Mouse (Mus musculus): ENCODE results near the gene Cdkn2d.
"Not testable (repeated sequence)": the region's sequence is repeated elsewhere in the genome, so short reads cannot be mapped to it uniquely, and the experiment has no call there.

The Cdkn2d gene

DNA sequence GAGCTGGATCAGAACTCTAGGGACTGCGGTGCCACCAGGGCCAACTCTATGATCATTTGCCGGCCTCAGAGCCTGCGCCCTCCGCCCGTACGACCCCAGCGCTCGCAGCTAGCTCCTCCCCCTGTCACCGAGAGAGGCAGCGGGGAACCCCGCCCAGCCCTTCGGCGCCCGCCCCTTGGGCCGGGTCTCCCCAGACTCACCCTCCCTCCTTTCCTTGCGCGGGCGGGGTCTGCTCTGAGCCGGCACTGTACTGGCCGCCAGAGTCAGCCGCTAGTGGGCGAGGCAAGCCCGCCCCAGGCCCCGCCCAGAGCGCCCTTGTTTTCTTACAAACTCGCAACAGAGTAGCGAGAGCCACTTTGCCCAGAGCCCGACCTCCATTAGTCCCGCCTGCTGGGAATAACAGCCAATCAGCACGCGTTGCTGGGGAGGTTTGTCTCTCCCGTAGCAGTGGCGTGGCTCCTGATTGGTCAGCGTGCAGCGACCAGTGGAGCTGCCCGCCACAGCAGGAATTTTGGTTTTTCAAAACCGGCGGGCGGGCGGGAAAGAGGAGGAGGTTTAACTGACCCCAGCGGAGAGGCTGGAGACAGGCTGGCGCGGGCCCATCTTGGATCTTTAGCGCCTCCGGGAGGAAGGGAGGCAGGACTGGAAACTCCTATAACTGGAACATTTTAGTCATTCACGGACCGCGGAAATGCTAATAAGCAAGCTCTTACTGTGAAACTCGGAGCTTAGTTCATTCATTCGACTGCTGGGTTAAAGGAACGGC is at the start of gene Cdkn2d:
Gene Cdkn2d, minus strand, starts transcription at position 386 of the 766 bp plus-strand sequence.
- in situ Hi-C loops (cut with MseI, MboI) = no loop called here

DNA sequence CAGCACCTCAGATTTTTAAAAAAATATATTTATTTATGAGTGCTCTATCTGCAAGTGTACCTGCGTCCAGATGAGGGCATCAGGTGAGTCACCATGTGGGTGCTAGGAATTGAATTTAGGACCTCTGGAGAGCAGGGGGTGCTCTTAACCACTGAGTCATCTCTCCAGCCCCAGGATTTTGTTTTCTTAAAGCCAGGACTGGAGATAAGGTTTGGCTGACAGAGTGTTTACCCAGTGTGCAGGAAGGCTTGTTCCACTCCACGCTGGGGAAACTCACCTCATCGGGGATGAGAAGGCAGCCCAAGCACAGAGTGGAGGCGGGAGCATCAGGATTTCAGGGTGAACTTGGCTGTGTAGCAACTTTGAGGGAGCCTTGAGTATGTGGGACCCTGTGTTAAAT is 49.2 kb upstream of the Cdkn2d start:
- in situ Hi-C loops (cut with MseI, MboI) = no loop called here

DNA sequence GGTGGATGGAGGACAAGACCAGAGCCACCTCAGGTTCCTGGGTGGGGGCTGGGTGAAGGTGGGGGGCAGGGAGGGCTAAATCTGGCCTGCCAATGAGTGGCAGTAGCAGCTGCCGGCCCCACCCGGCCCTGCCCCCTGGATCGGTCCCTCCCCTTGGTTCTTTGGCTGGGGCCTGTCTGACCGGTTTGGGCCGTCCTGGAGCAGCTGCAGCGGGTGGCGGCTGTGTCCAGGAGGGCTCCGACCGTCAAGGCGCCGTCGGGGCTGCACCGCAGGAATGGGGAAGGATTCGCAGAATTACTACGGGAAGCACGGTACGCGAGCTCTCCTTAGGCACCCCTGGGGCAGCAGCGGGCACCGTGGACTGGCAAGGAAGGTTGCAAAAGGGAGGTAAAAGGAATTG is 46.4 kb upstream of the Cdkn2d start:
- in situ Hi-C loops (cut with MseI, MboI) = no loop called here

GRCm38 (mm10) chr9:21336491-21336890 is 45.3 kb upstream of the Cdkn2d start:
- in situ Hi-C loops (cut with MseI, MboI) = no loop called here

DNA sequence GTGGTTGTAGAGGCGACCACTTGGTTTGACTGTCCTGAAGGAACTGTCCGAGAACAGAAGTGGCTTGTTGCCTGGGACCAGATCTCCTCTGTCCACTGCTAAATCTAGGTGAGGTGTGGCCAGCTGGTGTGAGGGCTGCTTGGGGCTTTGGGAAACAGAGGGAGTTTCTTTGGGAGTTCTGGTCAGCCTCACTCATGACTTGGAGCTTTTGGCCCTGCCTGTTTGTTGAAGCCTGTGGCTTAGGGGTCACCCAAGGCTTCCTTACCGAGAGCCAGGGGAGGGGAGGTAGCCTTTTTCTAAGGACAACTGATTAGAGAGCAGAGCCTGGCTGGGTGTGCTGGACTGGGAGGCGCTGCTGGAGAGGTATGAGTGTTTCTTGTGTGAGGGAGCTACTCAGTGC is 44.2 kb upstream of the Cdkn2d start:
- in situ Hi-C loops (cut with MseI, MboI) = no loop called here

GRCm38 (mm10) chr9:21334747-21335146 is 43.5 kb upstream of the Cdkn2d start:
- in situ Hi-C loops (cut with MseI, MboI) = no loop called here

- in situ Hi-C loops (cut with MseI, MboI) = no loop called here
Observed at GRCm38 (mm10) chr9:21333523-21333922, 42.3 kb upstream of the Cdkn2d start.

DNA sequence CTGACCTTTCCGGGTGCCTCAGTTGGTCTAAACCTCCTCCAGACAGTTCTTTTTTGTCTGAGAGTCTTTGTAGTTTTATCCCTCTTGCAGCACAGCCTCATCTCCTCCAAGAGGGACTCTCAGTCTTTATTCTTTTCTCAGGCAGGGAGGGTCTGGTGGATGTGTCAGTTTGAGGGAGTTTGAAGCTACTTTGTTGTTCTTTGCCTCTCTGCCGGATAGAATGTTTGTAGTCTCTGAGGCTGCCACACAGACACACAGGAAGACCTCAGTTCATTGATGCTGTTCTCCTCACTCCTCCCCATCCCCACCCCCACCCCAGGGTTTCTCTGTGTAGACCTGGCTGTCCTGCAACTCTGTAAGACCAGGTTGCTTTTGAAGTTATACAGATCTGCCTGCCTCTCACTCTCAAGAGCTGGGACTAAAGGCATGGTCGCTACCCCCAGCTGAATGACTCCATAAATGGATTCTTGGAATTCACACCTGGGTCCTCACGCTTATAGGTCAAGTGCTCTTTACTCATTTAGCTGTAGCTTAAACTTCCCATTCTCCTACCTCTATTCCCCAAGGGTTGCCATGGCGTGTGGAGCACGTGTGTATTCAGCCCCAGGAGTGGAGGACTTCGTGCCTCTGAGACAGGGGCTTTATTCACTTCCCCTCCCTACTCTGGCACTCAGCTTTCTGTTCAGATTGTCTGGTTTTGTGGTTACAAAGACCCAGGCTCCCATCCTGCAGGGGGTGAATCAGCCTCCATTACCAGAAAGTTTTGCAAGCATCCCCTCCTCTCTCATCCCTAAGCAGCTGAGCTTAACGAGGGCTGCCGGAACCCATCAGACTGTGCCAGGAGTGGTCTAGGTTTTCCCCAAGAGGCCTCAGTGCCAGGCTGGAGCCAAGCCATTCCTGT is 41.2 kb upstream of the Cdkn2d start:
- in situ Hi-C loops (cut with MseI, MboI) = no loop called here

- in situ Hi-C loops (cut with MseI, MboI) = no loop called here
Observed at GRCm38 (mm10) chr9:21331365-21332140, 40.3 kb upstream of the Cdkn2d start.

DNA sequence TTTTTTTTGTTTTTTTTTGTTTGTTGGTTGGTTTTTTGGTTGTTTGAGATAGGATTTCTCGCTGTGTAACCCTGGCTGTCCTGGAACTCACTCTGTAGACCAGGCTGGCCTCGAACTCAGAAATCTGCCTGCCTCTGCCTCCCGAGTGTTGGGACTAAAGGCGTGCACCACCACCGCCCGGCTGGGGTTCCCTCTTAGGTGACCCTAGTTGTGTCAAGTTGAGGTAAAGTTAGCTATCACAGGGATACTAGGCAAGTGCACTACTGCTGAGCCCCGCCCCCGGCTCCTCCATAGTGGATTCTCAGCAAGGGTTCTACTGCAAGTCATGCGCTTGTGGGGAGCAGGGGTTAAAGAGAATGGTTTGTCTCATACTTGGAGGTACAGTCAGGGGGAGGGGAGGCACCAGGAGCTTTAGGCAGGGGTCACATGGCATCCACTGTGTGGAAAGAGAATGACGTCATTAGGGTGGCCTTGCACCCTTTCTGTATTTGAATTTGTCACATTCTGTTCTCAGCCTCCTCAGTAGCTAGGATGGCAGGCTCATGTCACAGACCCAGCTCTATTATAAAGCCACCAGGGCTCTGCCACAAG is 38.6 kb upstream of the Cdkn2d start:
- in situ Hi-C loops (cut with MseI, MboI) = no loop called here

- in situ Hi-C loops (cut with MseI, MboI) = no loop called here
Observed at GRCm38 (mm10) chr9:21329041-21329440, 37.8 kb upstream of the Cdkn2d start.

DNA sequence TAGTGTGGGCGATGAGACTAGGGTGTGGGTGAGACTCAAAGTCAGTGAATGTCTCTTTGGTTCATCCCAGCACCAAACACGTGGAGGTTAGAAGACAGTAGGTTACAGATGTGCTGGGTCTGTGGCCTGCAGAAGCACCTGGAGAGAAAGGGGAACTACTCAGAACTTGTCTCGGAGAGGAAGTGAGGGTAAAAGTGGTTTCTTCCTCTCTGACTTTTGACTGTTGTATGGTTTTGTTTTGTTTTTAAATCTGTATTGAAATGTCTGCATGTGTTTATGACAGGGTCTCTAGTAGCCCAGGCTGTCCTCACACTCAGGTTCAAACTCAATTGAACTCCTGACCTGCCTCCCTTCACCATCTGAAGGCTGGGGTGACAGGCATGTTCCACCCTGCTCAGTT is 36.8 kb upstream of the Cdkn2d start:
- in situ Hi-C loops (cut with MseI, MboI) = no loop called here

DNA sequence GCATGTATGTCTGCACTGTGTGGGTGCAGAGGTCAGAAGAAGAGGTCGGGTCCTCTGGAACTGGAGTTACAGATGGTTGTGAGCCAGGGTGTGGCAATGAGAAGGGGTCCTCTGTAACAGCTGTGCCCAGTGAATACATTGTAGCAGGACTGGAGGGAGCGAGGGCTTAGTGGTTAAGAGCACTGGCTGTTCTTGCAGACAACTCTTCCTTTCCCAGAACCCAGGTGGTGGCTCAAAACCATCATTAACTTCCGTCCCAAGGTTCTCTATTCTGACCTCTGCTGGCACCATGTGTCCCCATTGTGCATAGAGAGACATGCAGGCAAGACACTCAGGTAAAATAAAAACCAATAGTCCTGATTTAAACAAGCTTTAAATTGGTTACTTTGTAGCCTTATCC is 36.4 kb upstream of the Cdkn2d start:
- in situ Hi-C loops (cut with MseI, MboI) = no loop called here

GRCm38 (mm10) chr9:21324269-21324668 is 33.1 kb upstream of the Cdkn2d start:
- in situ Hi-C loops (cut with MseI, MboI) = no loop called here

- in situ Hi-C loops (cut with MseI, MboI) = not testable (repeated sequence)
Observed at GRCm38 (mm10) chr9:21322917-21323297, 31.7 kb upstream of the Cdkn2d start.

- in situ Hi-C loops (cut with MseI, MboI) = no loop called here
Observed at GRCm38 (mm10) chr9:21322211-21322916, 31.2 kb upstream of the Cdkn2d start.

DNA sequence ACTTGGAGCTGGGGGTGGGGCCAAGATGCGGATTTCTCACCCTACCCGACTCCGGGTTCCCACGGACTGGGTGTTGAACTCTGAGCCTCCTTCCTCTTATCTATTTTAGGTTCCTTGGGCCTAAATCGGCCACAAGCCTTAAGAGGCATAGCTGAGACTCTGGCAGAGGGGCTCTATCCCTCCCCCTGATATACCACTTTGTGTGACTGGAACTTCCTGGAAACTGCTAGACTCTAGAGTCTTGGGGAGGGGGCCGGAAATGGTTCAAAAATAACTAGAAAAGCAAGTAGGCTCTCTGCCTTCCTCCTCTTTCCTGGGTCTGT is 30.3 kb upstream of the Cdkn2d start:
- in situ Hi-C loops (cut with MseI, MboI) = no loop called here

GRCm38 (mm10) chr9:21320619-21321512 is 29.7 kb upstream of the Cdkn2d start, which contains the start of gene Slc44a2:
TSS of gene Slc44a2 (plus strand) at chr9:21320698.
- in situ Hi-C loops (cut with MseI, MboI) = no loop called here

GRCm38 (mm10) chr9:21320280-21320618 is 29.0 kb upstream of the Cdkn2d start:
- in situ Hi-C loops (cut with MseI, MboI) = no loop called here

DNA sequence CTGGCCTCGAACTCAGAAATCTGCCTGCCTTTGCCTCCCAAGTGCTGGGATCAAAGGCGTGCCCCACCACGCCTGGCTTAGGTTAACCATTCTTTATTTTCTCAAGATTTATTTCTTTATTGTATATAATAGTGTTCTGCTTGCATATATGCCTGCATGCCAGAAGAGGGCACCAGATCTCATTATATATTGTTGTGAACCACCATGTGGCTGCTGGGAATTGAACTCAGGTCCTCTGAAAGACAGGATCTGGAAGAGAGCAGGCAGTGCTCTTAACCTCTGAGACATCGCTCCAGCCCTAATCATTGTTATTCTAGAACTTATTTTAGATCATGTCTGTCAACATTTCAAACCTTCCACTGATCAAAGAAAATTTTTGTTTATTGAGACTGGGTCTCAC is 28.3 kb upstream of the Cdkn2d start:
- in situ Hi-C loops (cut with MseI, MboI) = no loop called here
